Mouse (Mus musculus): Measurements from ENCODE around the gene Ctsh. TPM values are rescaled to one million over a fixed set of nuclear protein-coding genes. Genes with fewer than 3 reads are reported as not detected.
"Not testable (repeated sequence)": the region's sequence is repeated elsewhere in the genome, so short reads cannot be mapped to it uniquely, and the experiment has no call there.

The Ctsh gene
- total RNA-seq, 2 experiments from 2014 or later, result 13.9 to 24.8 TPM

- DNase-seq, result no peak
These were observed 2.8 kb downstream of the Ctsh start for GRCm38 (mm10) chr9:90056716-90057115.

- no peak for DNase-seq
These were observed 6.0 kb downstream of the Ctsh start for GRCm38 (mm10) chr9:90059828-90060573.

GRCm38 (mm10) chr9:90060574-90060875, 6.6 kb downstream of the Ctsh start:
- DNase-seq, result no peak

- DNase-seq, result not testable (repeated sequence)
These were observed 7.0 kb downstream of the Ctsh start for GRCm38 (mm10) chr9:90060932-90061331.

- DNase-seq, result no peak
These were observed 13.4 kb downstream of the Ctsh start for GRCm38 (mm10) chr9:90067341-90067740.

- DNase-seq, result no peak
These were observed 14.8 kb downstream of the Ctsh start for GRCm38 (mm10) chr9:90068786-90069185.

GRCm38 (mm10) chr9:90069485-90069884, 15.5 kb downstream of the Ctsh start:
- DNase-seq, result no peak

- no peak for DNase-seq
These were observed 16.2 kb downstream of the Ctsh start for GRCm38 (mm10) chr9:90070174-90070573.

GRCm38 (mm10) chr9:90075336-90075735, 21.4 kb downstream of the Ctsh start:
- DNase-seq, result no peak

- DNase-seq, result no peak
These were observed 22.2 kb downstream of the Ctsh start for GRCm38 (mm10) chr9:90076131-90076530.

GRCm38 (mm10) chr9:90076849-90077461, 23.0 kb downstream of the Ctsh start:
- no peak for DNase-seq

GRCm38 (mm10) chr9:90081961-90082360, 28.0 kb downstream of the Ctsh start:
- DNase-seq, result not testable (repeated sequence)

GRCm38 (mm10) chr9:90082992-90083391, 29.0 kb downstream of the Ctsh start:
- DNase-seq, result no peak

- no peak for DNase-seq
These were observed 30.2 kb downstream of the Ctsh start for GRCm38 (mm10) chr9:90084152-90084551.

GRCm38 (mm10) chr9:90084766-90085468, 31.0 kb downstream of the Ctsh start:
- DNase-seq, result no peak

GRCm38 (mm10) chr9:90087906-90088485, 34.0 kb downstream of the Ctsh start:
- DNase-seq, result no peak

- DNase-seq, result no peak
These were observed 35.6 kb downstream of the Ctsh start for GRCm38 (mm10) chr9:90089339-90090104.

- DNase-seq, result no peak
These were observed 45.0 kb downstream of the Ctsh start for GRCm38 (mm10) chr9:90098934-90099333.

- no peak for DNase-seq
These were observed 46.8 kb downstream of the Ctsh start for GRCm38 (mm10) chr9:90100760-90101159.

- DNase-seq, result no peak
These were observed 51.5 kb downstream of the Ctsh start for GRCm38 (mm10) chr9:90105462-90105861.

GRCm38 (mm10) chr9:90106915-90107314, 53.0 kb downstream of the Ctsh start:
- DNase-seq, result no peak

GRCm38 (mm10) chr9:90108272-90108671, 54.3 kb downstream of the Ctsh start:
- no peak for DNase-seq

All from gastrocnemius, postnatal 25 days (tissue).